Mouse (Mus musculus): ENCODE results near the gene 4933405L10Rik. TPM values are rescaled to one million over a fixed set of nuclear protein-coding genes. Genes with fewer than 3 reads are reported as not detected.

4933405L10Rik gene
- polyA plus RNA-seq (2014; fragmentation: Illumina TruSeq; extraction: RNeasy Lipid Tissue Mini Kit (QIAGEN cat#74804); ENCODE audit: low replicate concordance), result not detected

GRCm38 (mm10) chr8:105707498-105708403 lies at the start of gene 4933405L10Rik, which contains the start of gene Enkd1:
Gene 4933405L10Rik (plus strand): TSS chr8:105707655.
Gene Enkd1 (minus strand): TSS chr8:105708210.

DNA sequence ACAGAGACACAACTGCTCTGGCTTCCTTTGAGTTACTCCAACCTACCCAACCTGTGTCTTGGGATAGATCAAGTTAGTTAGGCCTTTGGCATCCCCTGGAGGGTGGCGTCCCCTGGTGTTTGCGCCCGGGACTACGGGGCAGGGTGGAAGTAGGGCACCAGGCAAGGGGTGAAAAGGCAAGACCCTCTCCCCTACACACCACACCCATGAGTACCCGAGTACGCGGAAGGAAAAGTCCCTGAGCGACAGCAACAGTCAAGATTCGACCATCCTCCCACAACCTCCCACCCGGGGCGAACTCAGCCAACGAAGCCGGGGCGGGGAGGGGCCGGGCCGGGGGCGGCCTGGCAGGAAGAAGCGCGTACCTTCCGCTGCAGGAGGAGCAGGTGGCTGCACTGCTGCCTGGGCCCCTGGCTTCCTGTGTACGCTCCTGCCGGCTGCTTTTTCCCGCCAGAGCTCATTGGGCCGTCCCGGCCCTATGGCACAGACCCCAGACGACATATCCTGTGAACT lies 21.6 kb upstream of the 4933405L10Rik start, which contains the start of gene Carmil2:
Carmil2 (plus strand) TSS at position 479 of the 513 bp plus-strand sequence.

DNA sequence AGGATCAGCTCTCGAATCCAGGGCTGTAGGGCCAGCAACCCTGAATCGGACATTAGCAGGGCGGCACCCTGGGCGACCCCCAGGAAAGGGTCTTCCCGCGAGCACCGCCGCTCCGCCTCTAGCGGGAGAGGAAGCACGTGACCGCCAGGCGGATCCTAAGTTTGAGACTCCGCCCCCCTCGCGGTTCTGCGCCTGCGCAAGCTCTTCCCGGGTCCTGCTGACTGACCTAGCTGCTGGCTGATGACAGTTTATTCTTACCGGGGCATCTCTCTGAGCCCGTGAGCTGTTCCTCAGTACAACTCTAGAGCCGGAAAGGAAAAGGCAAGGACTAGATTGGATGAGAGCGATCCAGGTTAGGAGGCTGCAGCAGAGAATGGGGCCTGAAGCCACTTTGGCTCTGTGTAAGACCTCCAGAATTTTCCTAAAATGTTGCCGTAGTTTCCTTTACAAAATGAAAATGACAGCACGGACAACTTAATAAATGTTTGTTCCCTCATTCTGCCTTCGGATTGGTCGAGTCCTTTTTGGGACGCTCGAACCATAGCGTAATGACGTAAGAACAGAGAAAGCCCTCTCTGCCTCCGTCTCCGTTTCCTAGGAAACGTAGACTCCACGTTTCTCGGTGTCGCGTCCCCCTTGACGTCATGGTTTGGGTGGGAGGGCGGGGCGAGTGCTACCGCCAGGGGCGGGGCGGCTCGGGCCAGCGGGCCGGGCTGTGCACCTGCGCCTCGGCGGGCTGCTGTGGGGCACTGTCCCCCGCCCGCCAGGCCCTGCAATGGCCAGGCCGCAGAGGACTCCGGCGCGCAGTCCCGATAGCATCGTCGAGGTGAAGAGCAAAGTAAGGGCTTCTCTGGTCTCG lies 6.3 kb upstream of the 4933405L10Rik start, which contains the start of the genes Acd and Pard6a:
Acd (minus strand) TSS at position 137 of the 859 bp plus-strand sequence.
Pard6a (plus strand) TSS at position 183 of the 859 bp plus-strand sequence.

DNA sequence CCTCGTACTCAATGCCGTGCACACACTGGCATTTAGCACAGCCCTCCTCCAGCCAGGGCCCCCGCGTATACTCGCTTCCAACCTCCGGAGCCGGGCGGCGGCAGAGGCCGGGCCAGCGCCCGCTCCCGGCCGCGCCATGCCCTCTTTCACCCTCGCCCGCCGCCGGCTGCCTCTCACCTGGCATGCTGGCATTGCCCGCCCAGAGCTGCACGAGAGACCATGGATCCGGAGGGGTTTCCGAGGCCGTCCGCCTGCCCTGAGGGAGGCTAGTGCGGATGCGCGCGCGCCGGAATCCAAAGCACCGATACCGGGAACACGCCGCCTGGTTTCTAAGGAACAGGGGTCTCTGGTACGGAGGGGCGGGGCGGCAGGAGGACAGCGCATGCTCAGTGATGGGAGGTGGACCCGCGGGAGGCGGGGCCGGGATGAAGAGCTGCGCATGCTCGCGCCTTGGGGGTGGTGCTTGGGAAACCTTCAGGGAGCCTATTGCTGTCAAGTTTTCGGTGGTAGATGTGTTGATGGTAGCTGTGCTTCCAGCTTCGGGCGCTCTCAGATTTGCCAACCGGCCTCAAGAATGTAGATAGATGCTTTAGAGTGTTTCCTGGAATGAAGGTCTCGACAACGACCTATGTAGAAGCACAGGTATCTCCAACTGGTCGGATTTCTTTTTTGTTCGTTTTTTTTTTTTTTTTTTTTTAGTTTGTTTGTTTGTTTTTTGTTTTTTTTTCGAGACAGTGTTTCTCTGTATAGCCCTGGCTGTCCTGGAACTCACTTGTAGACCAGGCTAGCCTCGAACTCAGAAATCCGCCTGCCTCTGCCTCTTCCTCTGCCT lies 51.0 kb downstream of the 4933405L10Rik start, which contains the start of gene Gfod2:
Gfod2 (minus strand) TSS at position 388 of the 832 bp plus-strand sequence.

Other genes with a start within 250 kb of the 4933405L10Rik start
- not detected for gene Tppp3, start 236.1 kb upstream of the 4933405L10Rik start, polyA plus RNA-seq (2014; fragmentation: Illumina TruSeq; extraction: RNeasy Lipid Tissue Mini Kit (QIAGEN cat#74804); ENCODE audit: low replicate concordance)
- gene Zdhhc1, start 210.8 kb upstream of the 4933405L10Rik start, polyA plus RNA-seq (2014; fragmentation: Illumina TruSeq; extraction: RNeasy Lipid Tissue Mini Kit (QIAGEN cat#74804); ENCODE audit: low replicate concordance), result 0.45 TPM
- 0.89 TPM for gene Hsd11b2, start 188.9 kb upstream of the 4933405L10Rik start, polyA plus RNA-seq (2014; fragmentation: Illumina TruSeq; extraction: RNeasy Lipid Tissue Mini Kit (QIAGEN cat#74804); ENCODE audit: low replicate concordance)
- gene Atp6v0d1, start 141.6 kb upstream of the 4933405L10Rik start, polyA plus RNA-seq (2014; fragmentation: Illumina TruSeq; extraction: RNeasy Lipid Tissue Mini Kit (QIAGEN cat#74804); ENCODE audit: low replicate concordance), result 8.5 TPM
- gene Ripor1, start 102.4 kb upstream of the 4933405L10Rik start, polyA plus RNA-seq (2014; fragmentation: Illumina TruSeq; extraction: RNeasy Lipid Tissue Mini Kit (QIAGEN cat#74804); ENCODE audit: low replicate concordance), result 0.11 TPM
- 64.9 TPM for gene Ctcf, start 71.1 kb upstream of the 4933405L10Rik start, polyA plus RNA-seq (2014; fragmentation: Illumina TruSeq; extraction: RNeasy Lipid Tissue Mini Kit (QIAGEN cat#74804); ENCODE audit: low replicate concordance)
- not detected for gene Agrp, start 70.3 kb upstream of the 4933405L10Rik start, polyA plus RNA-seq (2014; fragmentation: Illumina TruSeq; extraction: RNeasy Lipid Tissue Mini Kit (QIAGEN cat#74804); ENCODE audit: low replicate concordance)
- 0.30 TPM for gene Carmil2, start 21.4 kb upstream of the 4933405L10Rik start, polyA plus RNA-seq (2014; fragmentation: Illumina TruSeq; extraction: RNeasy Lipid Tissue Mini Kit (QIAGEN cat#74804); ENCODE audit: low replicate concordance)
- gene Acd, start 6.6 kb upstream of the 4933405L10Rik start, polyA plus RNA-seq (2014; fragmentation: Illumina TruSeq; extraction: RNeasy Lipid Tissue Mini Kit (QIAGEN cat#74804); ENCODE audit: low replicate concordance), result 0.85 TPM
- not detected for gene Pard6a, start 6.5 kb upstream of the 4933405L10Rik start, polyA plus RNA-seq (2014; fragmentation: Illumina TruSeq; extraction: RNeasy Lipid Tissue Mini Kit (QIAGEN cat#74804); ENCODE audit: low replicate concordance)
- gene Enkd1, start 555 bp downstream of the 4933405L10Rik start, polyA plus RNA-seq (2014; fragmentation: Illumina TruSeq; extraction: RNeasy Lipid Tissue Mini Kit (QIAGEN cat#74804); ENCODE audit: low replicate concordance), result not detected
- gene Gfod2, start 51.0 kb downstream of the 4933405L10Rik start, polyA plus RNA-seq (2014; fragmentation: Illumina TruSeq; extraction: RNeasy Lipid Tissue Mini Kit (QIAGEN cat#74804); ENCODE audit: low replicate concordance), result 0.22 TPM
- gene Ranbp10, start 119.7 kb downstream of the 4933405L10Rik start, polyA plus RNA-seq (2014; fragmentation: Illumina TruSeq; extraction: RNeasy Lipid Tissue Mini Kit (QIAGEN cat#74804); ENCODE audit: low replicate concordance), result 3.2 TPM
- not detected for gene Tsnaxip1, start 120.1 kb downstream of the 4933405L10Rik start, polyA plus RNA-seq (2014; fragmentation: Illumina TruSeq; extraction: RNeasy Lipid Tissue Mini Kit (QIAGEN cat#74804); ENCODE audit: low replicate concordance)
- 1.1 TPM for gene Cenpt, start 145.6 kb downstream of the 4933405L10Rik start, polyA plus RNA-seq (2014; fragmentation: Illumina TruSeq; extraction: RNeasy Lipid Tissue Mini Kit (QIAGEN cat#74804); ENCODE audit: low replicate concordance)
- 4.3 TPM for gene Thap11, start 147.5 kb downstream of the 4933405L10Rik start, polyA plus RNA-seq (2014; fragmentation: Illumina TruSeq; extraction: RNeasy Lipid Tissue Mini Kit (QIAGEN cat#74804); ENCODE audit: low replicate concordance)
- 40.2 TPM for gene Nutf2, start 152.9 kb downstream of the 4933405L10Rik start, polyA plus RNA-seq (2014; fragmentation: Illumina TruSeq; extraction: RNeasy Lipid Tissue Mini Kit (QIAGEN cat#74804); ENCODE audit: low replicate concordance)
- 1.5 TPM for gene Edc4, start 173.2 kb downstream of the 4933405L10Rik start, polyA plus RNA-seq (2014; fragmentation: Illumina TruSeq; extraction: RNeasy Lipid Tissue Mini Kit (QIAGEN cat#74804); ENCODE audit: low replicate concordance)
- not detected for gene Nrn1l, start 185.9 kb downstream of the 4933405L10Rik start, polyA plus RNA-seq (2014; fragmentation: Illumina TruSeq; extraction: RNeasy Lipid Tissue Mini Kit (QIAGEN cat#74804); ENCODE audit: low replicate concordance)
- gene Pskh1, start 192.8 kb downstream of the 4933405L10Rik start, polyA plus RNA-seq (2014; fragmentation: Illumina TruSeq; extraction: RNeasy Lipid Tissue Mini Kit (QIAGEN cat#74804); ENCODE audit: low replicate concordance), result 0.52 TPM
- gene Ctrl, start 226.2 kb downstream of the 4933405L10Rik start, polyA plus RNA-seq (2014; fragmentation: Illumina TruSeq; extraction: RNeasy Lipid Tissue Mini Kit (QIAGEN cat#74804); ENCODE audit: low replicate concordance), result 24.9 TPM
- 1.7 TPM for gene Psmb10, start 230.8 kb downstream of the 4933405L10Rik start, polyA plus RNA-seq (2014; fragmentation: Illumina TruSeq; extraction: RNeasy Lipid Tissue Mini Kit (QIAGEN cat#74804); ENCODE audit: low replicate concordance)
- not detected for gene Lcat, start 235.7 kb downstream of the 4933405L10Rik start, polyA plus RNA-seq (2014; fragmentation: Illumina TruSeq; extraction: RNeasy Lipid Tissue Mini Kit (QIAGEN cat#74804); ENCODE audit: low replicate concordance)

Measured in small intestine, adult 10 weeks (tissue).